Mouse (Mus musculus): ENCODE data around the gene Celf5. TPM values are rescaled to one million over a fixed set of nuclear protein-coding genes. Genes with fewer than 3 reads are reported as not detected.

The Celf5 gene
- polyA plus RNA-seq, 1 experiment from 2014 or later: 76.1 TPM

- no peaks in the 10 kb centered on the region for H3K9me3 ChIP-seq
- no peak overlapping the region for H3K9ac ChIP-seq (replicated peaks)
- no peaks in the 10 kb centered on the region for H3K36me3 ChIP-seq
- no peak overlapping the region for H3K4me2 ChIP-seq (replicated peaks)
- WGBS: 83% methylated on average over 8 of the region's 8 CpGs
- H3K27ac ChIP-seq (replicated peaks): no peak overlapping the region
- H3K4me3 ChIP-seq: no peak overlapping the region
- peaks cover 62% of the 10 kb centered on the region for H3K4me1 ChIP-seq
- peaks cover 7% of the 10 kb centered on the region; the same call in 1 of the 2 replicates for H3K27me3 ChIP-seq
- ATAC-seq (replicated peaks): no peak
Measured at GRCm38 (mm10) chr10:81427804-81428506, 54.6 kb downstream of the Celf5 start.

GRCm38 (mm10) chr10:81427327-81427726 is 55.2 kb downstream of the Celf5 start:
- WGBS: 35% methylated on average over 3 of the region's 3 CpGs
- Histone ChIP-seq H3K4me2 (replicated peaks) (peak overlapping the region; percentile 63), H3K27ac (replicated peaks) (0 out of 2 replicates have a peak overlapping the region, but pooled peaks have one; percentile 14), H3K9ac (replicated peaks) (0 out of 2 replicates have a peak overlapping the region, but pooled peaks have one; percentile 55), H3K4me1 (peaks cover 57% of the 10 kb centered on the region), H3K27me3 (peaks cover 7% of the 10 kb centered on the region; the same call in 1 of the 2 replicates), H3K4me3 (peak overlapping the region; percentile 44), H3K36me3 (no peaks in the 10 kb centered on the region), H3K9me3 (no peaks in the 10 kb centered on the region)
- no peak for ATAC-seq (replicated peaks)

- under 1% methylated on average over 38 of the region's 38 CpGs for WGBS
- no peaks in the 10 kb centered on the region for H3K36me3 ChIP-seq
- H3K4me3 ChIP-seq: peak overlapping the region; percentile 44
- H3K9ac ChIP-seq (replicated peaks): peak overlapping the region; percentile 55
- peaks cover 7% of the 10 kb centered on the region; the same call in 1 of the 2 replicates for H3K27me3 ChIP-seq
- H3K27ac ChIP-seq (replicated peaks): peak overlapping the region; percentile 24; the same call in 1 of the 2 replicates
- no peaks in the 10 kb centered on the region for H3K9me3 ChIP-seq
- peak overlapping the region; percentile 63 for H3K4me2 ChIP-seq (replicated peaks)
- H3K4me1 ChIP-seq: peaks cover 55% of the 10 kb centered on the region
- ATAC-seq (replicated peaks): no peak
Measured at GRCm38 (mm10) chr10:81426897-81427296, 55.6 kb downstream of the Celf5 start.

GRCm38 (mm10) chr10:81426081-81426671 is 56.3 kb downstream of the Celf5 start:
- Histone ChIP-seq H3K36me3 (no peaks in the 10 kb centered on the region), H3K9me3 (no peaks in the 10 kb centered on the region), H3K9ac (replicated peaks) (peak overlapping the region; percentile 55), H3K4me3 (peak overlapping the region; percentile 44), H3K27me3 (peaks cover 7% of the 10 kb centered on the region; the same call in 1 of the 2 replicates), H3K27ac (replicated peaks) (peak overlapping the region; percentile 42), H3K4me1 (peaks cover 50% of the 10 kb centered on the region), H3K4me2 (replicated peaks) (peak overlapping the region; percentile 63)
- no peak for ATAC-seq (replicated peaks)
- 3% methylated on average over 18 of the region's 33 CpGs for WGBS

- H3K9me3 ChIP-seq: no peaks in the 10 kb centered on the region
- peak overlapping the region; percentile 63 for H3K4me2 ChIP-seq (replicated peaks)
- ATAC-seq (replicated peaks): no peak
- WGBS: 29% methylated on average over 10 of the region's 10 CpGs
- no peaks in the 10 kb centered on the region for H3K36me3 ChIP-seq
- peaks cover 7% of the 10 kb centered on the region; the same call in 1 of the 2 replicates for H3K27me3 ChIP-seq
- H3K27ac ChIP-seq (replicated peaks): peak overlapping the region; percentile 70
- H3K9ac ChIP-seq (replicated peaks): no peak overlapping the region; the same call in 1 of the 2 replicates
- H3K4me3 ChIP-seq: peak overlapping the region; percentile 44; the same call in 1 of the 2 replicates
- peaks cover 47% of the 10 kb centered on the region for H3K4me1 ChIP-seq
Measured at GRCm38 (mm10) chr10:81425236-81425850, 57.2 kb downstream of the Celf5 start.

- Histone ChIP-seq H3K36me3 (no peaks in the 10 kb centered on the region; the same call in 1 of the 2 replicates), H3K4me2 (replicated peaks) (peak overlapping the region; percentile 63; the same call in 1 of the 2 replicates), H3K27ac (replicated peaks) (peak overlapping the region; percentile 70), H3K4me1 (peaks cover 42% of the 10 kb centered on the region), H3K4me3 (no peak overlapping the region), H3K27me3 (peaks cover 7% of the 10 kb centered on the region; the same call in 1 of the 2 replicates), H3K9ac (replicated peaks) (peak overlapping the region; percentile 7; the same call in 1 of the 2 replicates), H3K9me3 (no peaks in the 10 kb centered on the region)
- ATAC-seq (replicated peaks): no peak; the same call in 1 of the 2 replicates
- WGBS: 5% methylated on average over 25 of the region's 25 CpGs
Measured at GRCm38 (mm10) chr10:81424246-81425051, 58.1 kb downstream of the Celf5 start.

GRCm38 (mm10) chr10:81423476-81424245 is 58.8 kb downstream of the Celf5 start:
- H3K27me3 ChIP-seq: peaks cover 7% of the 10 kb centered on the region; the same call in 1 of the 2 replicates

GRCm38 (mm10) chr10:81422661-81423217 is 59.8 kb downstream of the Celf5 start:
- Histone ChIP-seq H3K27ac (replicated peaks) (no peak overlapping the region), H3K9me3 (no peaks in the 10 kb centered on the region), H3K27me3 (peaks cover 4% of the 10 kb centered on the region; the same call in 1 of the 2 replicates), H3K4me2 (replicated peaks) (no peak overlapping the region), H3K9ac (replicated peaks) (no peak overlapping the region), H3K4me3 (no peak overlapping the region), H3K36me3 (no peaks in the 10 kb centered on the region; the same call in 1 of the 2 replicates), H3K4me1 (peaks cover 50% of the 10 kb centered on the region)
- 83% methylated on average over 3 of the region's 3 CpGs for WGBS
- no peak for ATAC-seq (replicated peaks)

More at GRCm38 (mm10) chr10:81423476-81424245, 58.8 kb downstream of the Celf5 start:
- 73% methylated on average over 4 of the region's 4 CpGs for WGBS
- Histone ChIP-seq H3K36me3 (no peaks in the 10 kb centered on the region; the same call in 1 of the 2 replicates), H3K4me3 (no peak overlapping the region), H3K27ac (replicated peaks) (peak overlapping the region; percentile 70), H3K4me2 (replicated peaks) (0 out of 2 replicates have a peak overlapping the region, but pooled peaks have one; percentile 63), H3K4me1 (peaks cover 41% of the 10 kb centered on the region), H3K9me3 (no peaks in the 10 kb centered on the region), H3K9ac (replicated peaks) (0 out of 2 replicates have a peak overlapping the region, but pooled peaks have one; percentile 7)
- ATAC-seq (replicated peaks): no peak

GRCm38 (mm10) chr10:81422191-81422590 is 60.3 kb downstream of the Celf5 start:
- 79% methylated on average over 6 of the region's 6 CpGs for WGBS
- Histone ChIP-seq H3K27ac (replicated peaks) (no peak overlapping the region), H3K4me1 (peaks cover 53% of the 10 kb centered on the region), H3K4me2 (replicated peaks) (no peak overlapping the region), H3K9ac (replicated peaks) (no peak overlapping the region), H3K36me3 (no peaks in the 10 kb centered on the region; the same call in 1 of the 2 replicates), H3K27me3 (peaks cover under 1% of the 10 kb centered on the region; the same call in 1 of the 2 replicates), H3K9me3 (no peaks in the 10 kb centered on the region), H3K4me3 (no peak overlapping the region)
- no peak for ATAC-seq (replicated peaks)

- Histone ChIP-seq H3K4me2 (replicated peaks) (no peak overlapping the region), H3K4me1 (peaks cover 53% of the 10 kb centered on the region), H3K27me3 (no peaks in the 10 kb centered on the region), H3K9ac (replicated peaks) (no peak overlapping the region), H3K9me3 (no peaks in the 10 kb centered on the region), H3K4me3 (no peak overlapping the region), H3K27ac (replicated peaks) (no peak overlapping the region), H3K36me3 (no peaks in the 10 kb centered on the region; the same call in 1 of the 2 replicates)
- WGBS: 84% methylated on average over 5 of the region's 5 CpGs
- ATAC-seq (replicated peaks): no peak
Measured at GRCm38 (mm10) chr10:81421797-81422100, 60.8 kb downstream of the Celf5 start.

All from forebrain, embryonic 15.5 days (tissue).